Mouse (Mus musculus) heart, postnatal 0 days (tissue): Measurements from ENCODE around the gene Il34.

Experiments used
- CTCF ChIP-seq: IDR thresholded peaks from 2 replicates; pipeline ENCODE4 v1.5.1; 2016; ENCODE audit warnings: antibody characterized with exemption, control low read depth, low read depth
- EP300 ChIP-seq: IDR thresholded peaks from 2 replicates; pipeline ENCODE4 v1.6.1; 2016; ENCODE audit warnings: antibody characterized with exemption, low read depth

GRCm38 (mm10) chr8:110741816-110742451 lies 63.8 kb downstream of the Il34 start:
- TF ChIP-seq CTCF = no peak
- no peak for TF ChIP-seq EP300
